10 mouse cellular contexts compared by ENCODE assay signal in the genomic region with DNA sequence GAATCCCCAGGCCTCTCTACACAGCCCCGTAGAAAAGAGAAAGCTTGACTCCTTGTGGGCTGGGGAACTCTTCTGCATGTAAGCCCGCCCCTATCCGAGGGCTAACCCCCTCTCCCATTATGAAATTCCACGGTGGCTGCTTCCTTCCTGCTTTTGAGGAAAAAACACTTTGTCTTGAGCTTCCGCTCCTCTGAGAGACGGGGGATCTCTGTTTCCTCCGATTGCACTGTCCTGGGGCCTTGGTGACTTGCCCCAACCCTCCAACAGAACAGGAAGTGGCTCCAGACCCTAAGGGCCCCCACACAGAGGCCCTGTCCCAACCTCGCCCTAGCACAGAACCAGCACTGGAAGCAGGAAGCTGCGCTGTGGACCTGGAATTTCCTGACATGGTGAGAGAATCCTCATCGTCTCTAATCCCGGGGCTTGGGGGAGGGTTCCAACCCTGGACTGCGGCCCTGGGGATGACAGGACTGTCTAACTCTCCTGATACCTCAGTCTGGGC. TPM values are rescaled to one million over a fixed set of nuclear protein-coding genes. Genes with fewer than 3 reads are reported as not detected.
DNase-seq lines count a peak whose midpoint lies in the region; ATAC-seq lines count a peak whose summit lies in the region.
"Had no signal": no experiment of that assay in that cellular context is flagged by ENCODE, and none has a peak within 500 bp of the region (broad histone marks: within the 10 kb centered on the region; RNA-seq: fewer than 3 reads in every experiment).

No protein-coding gene starts in this region.

- peak; percentile 99 for DNase-seq in heart, adult 11 months
- DNase-seq in kidney, adult 8-10 months: peak; percentile 38 to 71
- no peak for DNase-seq in frontal cortex, postnatal 14 days (ENCODE audit: low spot score in 2 of 2)
- DNase-seq in layer of hippocampus, postnatal 36 days: no peak
- no peak for DNase-seq in thymus, postnatal 10 days (ENCODE audit: low spot score in 2 of 2)
- DNase-seq: right cerebral cortex, adult 18-20 months had no signal

- no peaks in the 10 kb centered on the region for H3K9me3 ChIP-seq in lung, embryonic 16.5 days (ENCODE audit: control insufficient read depth, low read length)

- H3K36me3 ChIP-seq in lung, embryonic 16.5 days (ENCODE audit: control insufficient read depth, insufficient read depth, low read length): no peaks in the 10 kb centered on the region

- H3K4me1 ChIP-seq in brown adipose tissue, adult 24 weeks (ENCODE audit: control insufficient read depth, insufficient read depth, insufficient read length, low read length): peaks cover 31% of the 10 kb centered on the region
- peaks cover 4% of the 10 kb centered on the region for H3K4me1 ChIP-seq in lung, embryonic 16.5 days (replicated peaks; ENCODE audit: control insufficient read depth, insufficient read depth, low read length)

- no peak overlapping the region for H3K4me2 ChIP-seq in lung, embryonic 16.5 days (ENCODE audit: low read depth, low read length)

- no peaks in the 10 kb centered on the region for H3K27me3 ChIP-seq in lung, embryonic 16.5 days (ENCODE audit: control insufficient read depth, insufficient read depth, low read depth, low read length)

- no peak overlapping the region for H3K9ac ChIP-seq in lung, embryonic 16.5 days (ENCODE audit: low read length)

- 43% methylated on average over 12 of the region's 12 CpGs for WGBS in lung, embryonic 16.5 days

- peak; percentile 91 for ATAC-seq in lung, embryonic 16.5 days (ENCODE audit: low read depth)
- ATAC-seq: activated CD4-positive, CD25-positive, alpha-beta regulatory T cell, adult 4 months had no signal

- peak overlapping the region; percentile 39 for H3K4me3 ChIP-seq in brown adipose tissue, adult 24 weeks (ENCODE audit: insufficient read depth, low read depth, low read length)
- no peak overlapping the region for H3K4me3 ChIP-seq in lung, embryonic 16.5 days (ENCODE audit: low read length)

- peak overlapping the region; percentile 95 for H3K27ac ChIP-seq in brown adipose tissue, adult 24 weeks (replicated peaks; ENCODE audit: low read depth, low read length)
- peak overlapping the region; percentile 62 for H3K27ac ChIP-seq in lung, embryonic 16.5 days (ENCODE audit: low read length)

RNA-seq across cellular contexts. Expression of a gene that starts 16.9 kb away (rescaled TPM):
- polyA plus RNA-seq in brown adipose tissue, adult 24 weeks (2012; ENCODE audit: insufficient read depth, insufficient read length, missing spikeins): 23.2 and 24.3 TPM in 2 replicates
- 106 and 126 TPM in 2 replicates for polyA plus RNA-seq in lung, embryonic 16.5 days (2015; fragmentation: Nextera tagmentation; extraction: Ambion mirVana)
- total RNA-seq in layer of hippocampus, postnatal 36 days (2021): 10 to 100 TPM; 51.3 to 52.2 TPM

RNA-seq across cellular contexts. Expression of a gene that starts 22.7 kb away (rescaled TPM):
- polyA plus RNA-seq in brown adipose tissue, adult 24 weeks (2012; ENCODE audit: insufficient read depth, insufficient read length, missing spikeins): 0.99 TPM in 1 of 2 replicates, not detected in the other
- 0.19 TPM in 1 of 2 replicates, not detected in the other for polyA plus RNA-seq in lung, embryonic 16.5 days (2015; fragmentation: Nextera tagmentation; extraction: Ambion mirVana)
- not detected for total RNA-seq in layer of hippocampus, postnatal 36 days (2021)
- total RNA-seq: left cerebral cortex, postnatal 10 days had no signal
- polyA plus RNA-seq: activated CD4-positive, CD25-positive, alpha-beta regulatory T cell, adult 4 months had no signal

RNA-seq across cellular contexts. Expression of a gene that starts 31.7 kb away (rescaled TPM):
- polyA plus RNA-seq in brown adipose tissue, adult 24 weeks (2012; ENCODE audit: insufficient read depth, insufficient read length, missing spikeins): 3.2 and 3.5 TPM in 2 replicates
- 3.1 and 3.2 TPM in 2 replicates for polyA plus RNA-seq in lung, embryonic 16.5 days (2015; fragmentation: Nextera tagmentation; extraction: Ambion mirVana)
- 100 to 1,000 TPM in 1 of 2 experiments, 10 to 100 TPM in 1; 91.4 to 129 TPM for total RNA-seq in layer of hippocampus, postnatal 36 days (2021)
- polyA plus RNA-seq: activated CD4-positive, CD25-positive, alpha-beta regulatory T cell, adult 4 months had no signal

RNA-seq across cellular contexts. Expression of a gene that starts 46.5 kb away (rescaled TPM):
- polyA plus RNA-seq in brown adipose tissue, adult 24 weeks (2012; ENCODE audit: insufficient read depth, insufficient read length, missing spikeins): 8.2 and 14.4 TPM in 2 replicates
- 133 and 136 TPM in 2 replicates for polyA plus RNA-seq in lung, embryonic 16.5 days (2015; fragmentation: Nextera tagmentation; extraction: Ambion mirVana)
- 1 to 10 TPM; 1.5 to 2.7 TPM for total RNA-seq in layer of hippocampus, postnatal 36 days (2021)
- polyA plus RNA-seq: activated CD4-positive, CD25-positive, alpha-beta regulatory T cell, adult 4 months had no signal

Comparison
In these comparisons a context has a peak if more than half of its experiments do, and no peak if none do; other contexts are left out.
1. DNase-seq: peak in heart, adult 11 months (single experiment) and kidney, adult 8-10 months (2 of 2); none in frontal cortex, postnatal 14 days (0 of 2), layer of hippocampus, postnatal 36 days (0 of 2) and thymus, postnatal 10 days (0 of 2).